Mouse (Mus musculus): ENCODE data around the gene Dab2.

DNA sequence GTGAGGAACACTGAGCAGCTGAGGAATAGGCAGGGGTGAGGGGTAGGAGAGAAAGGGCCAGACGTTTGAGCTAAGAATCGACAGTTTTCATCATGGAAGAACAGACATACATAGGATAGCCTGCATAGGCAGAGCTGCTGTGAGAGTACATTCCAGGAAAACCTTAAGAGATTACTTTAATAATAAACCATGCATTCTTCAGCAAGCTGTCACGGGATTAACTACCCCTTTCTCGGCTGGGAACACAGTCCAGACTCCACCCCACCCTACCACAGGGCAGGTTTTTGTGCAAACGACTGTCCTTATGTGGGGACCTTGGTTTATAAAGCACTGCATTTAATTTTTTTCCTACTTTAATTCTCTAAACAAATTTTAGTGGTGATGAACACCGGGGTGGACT lies 84.4 kb downstream of the Dab2 start:
- TF ChIP-seq CTCF (IDR thresholded peaks at IDR 0.05; ENCODE audit: low read depth, low read length), result no peak
- TF ChIP-seq POLR2A (IDR thresholded peaks at IDR 0.05; ENCODE audit: extremely low read depth, insufficient read depth, low read length), result no peak

All from liver, adult 2 months (tissue).